Mouse (Mus musculus) stomach, postnatal 0 days (tissue): ENCODE results near the gene Fgfr2. TPM values are rescaled to one million over a fixed set of nuclear protein-coding genes. Genes with fewer than 3 reads are reported as not detected.

ENCODE experiments used
- ATAC-seq: fragments of 200-750 bp; cut with Nextera tagmentation; 2 replicates; pipeline ENCODE4 v1.8.0; 2017; ENCODE audit not compliant: low FRiP score, low TSS enrichment
- DNase-seq: peaks from one replicate; pipeline ENCODE4 v3.0.0-alpha.2; 2016; ENCODE audit warnings: low spot score
- H3K27ac ChIP-seq: fragments of 300-500 bp; sonication (generic); replicated peaks from 2 replicates; pipeline ENCODE4 v1.5.1; 2014; ENCODE audit warnings: mild to moderate bottlenecking, control low read depth
- H3K27me3 ChIP-seq: fragments of 300-500 bp; sonication (generic); 2 replicates; pipeline ENCODE4 v1.6.1; 2014; ENCODE audit warnings: low read length; ENCODE audit not compliant: control insufficient read depth, insufficient read depth
- H3K36me3 ChIP-seq: fragments of 300-500 bp; sonication (generic); 2 replicates; pipeline ENCODE4 v1.6.1; 2014; ENCODE audit warnings: low read length, mixed read lengths; ENCODE audit not compliant: control insufficient read depth, insufficient read depth
- H3K4me1 ChIP-seq: fragments of 300-500 bp; sonication (generic); replicated peaks from 2 replicates; pipeline ENCODE4 v1.6.1; 2014; ENCODE audit warnings: antibody characterized with exemption; ENCODE audit not compliant: control insufficient read depth, insufficient read depth
- H3K4me2 ChIP-seq: fragments of 300-500 bp; sonication (generic); replicated peaks from 2 replicates; pipeline ENCODE4 v1.6.1; 2014; ENCODE audit warnings: low read depth, mild to moderate bottlenecking, control low read depth, moderate library complexity
- H3K4me3 ChIP-seq: fragments of 300-500 bp; sonication (generic); 2 replicates; pipeline ENCODE4 v1.5.1; 2014; ENCODE audit warnings: low read depth, low read length, control low read depth
- H3K9ac ChIP-seq: fragments of 300-500 bp; sonication (generic); 2 replicates; pipeline ENCODE4 v1.6.1; 2014; ENCODE audit warnings: mild to moderate bottlenecking, low read length, control low read depth, mixed read lengths
- H3K9me3 ChIP-seq: fragments of 300-500 bp; sonication (generic); 2 replicates; pipeline ENCODE4 v1.6.1; 2016; ENCODE audit warnings: low read length; ENCODE audit not compliant: control insufficient read depth
- CTCF ChIP-seq: IDR thresholded peaks from 2 replicates; pipeline ENCODE4 v1.5.1; 2016; ENCODE audit warnings: antibody characterized with exemption, low read depth, mild to moderate bottlenecking, moderate library complexity
- EP300 ChIP-seq: optimal IDR thresholded peaks from 2 replicates; pipeline ENCODE3; 2016; ENCODE audit warnings: antibody characterized with exemption
- WGBS: fragments of 180-500 bp; shearing (Covaris S2); extraction: QIAGEN DNeasy Blood & Tissue Kit; methylation state at CpG from one replicate; pipeline ENCODE4 v1.1.7; 2014; 5-methylcytosine and 5-hydroxymethylcytosine counted together
- polyA plus RNA-seq: library from polyadenylated mRNA; unstranded; fragments of >200 nt; fragmentation: Nextera tagmentation; extraction: Ambion mirVana; gene quantifications from 2 replicates; pipeline ENCODE4 v1.2.1, GENCODE M21; 2015

Gene Fgfr2
- polyA plus RNA-seq, 1 experiment from 2014 or later: 60.8 TPM

GRCm38 (mm10) chr7:130629999-130630398 is 2493.2 kb downstream of the Fgfr2 start:
- Histone ChIP-seq H3K4me1 (no peaks in the 10 kb centered on the region), H3K27ac (no peak overlapping the region), H3K36me3 (no peaks in the 10 kb centered on the region), H3K9ac (no peak overlapping the region), H3K9me3 (no peaks in the 10 kb centered on the region), H3K27me3 (no peaks in the 10 kb centered on the region), H3K4me2 (no peak overlapping the region), H3K4me3 (no peak overlapping the region)
- TF ChIP-seq CTCF (no peak), EP300 (no peak)
- ATAC-seq: no peak
- DNase-seq: no peak
- 93% methylated on average over 7 of the region's 7 CpGs for WGBS

- H3K9me3 ChIP-seq: no peaks in the 10 kb centered on the region
- H3K9ac ChIP-seq: no peak overlapping the region
- TF ChIP-seq CTCF (no peak), EP300 (no peak)
- DNase-seq: no peak
- no peak overlapping the region for H3K4me3 ChIP-seq
- no peak for ATAC-seq
- no peaks in the 10 kb centered on the region for H3K4me1 ChIP-seq
- WGBS: 29% methylated on average over 1 of the region's 1 CpGs
- no peak overlapping the region for H3K27ac ChIP-seq
- H3K27me3 ChIP-seq: no peaks in the 10 kb centered on the region
- no peaks in the 10 kb centered on the region for H3K36me3 ChIP-seq
- H3K4me2 ChIP-seq: no peak overlapping the region
Observed at GRCm38 (mm10) chr7:130628601-130629000, 2494.5 kb downstream of the Fgfr2 start.

- DNase-seq (no peak), ATAC-seq (no peak)
- Histone ChIP-seq H3K4me3 (no peak overlapping the region), H3K4me2 (no peak overlapping the region), H3K27me3 (no peaks in the 10 kb centered on the region), H3K4me1 (no peaks in the 10 kb centered on the region), H3K9ac (no peak overlapping the region), H3K9me3 (no peaks in the 10 kb centered on the region), H3K36me3 (no peaks in the 10 kb centered on the region), H3K27ac (no peak overlapping the region)
- 82% methylated on average over 7 of the region's 7 CpGs for WGBS
- TF ChIP-seq CTCF (no peak), EP300 (no peak)
Observed at GRCm38 (mm10) chr7:130625361-130625760, 2497.8 kb downstream of the Fgfr2 start.

GRCm38 (mm10) chr7:130624299-130624698 is 2498.9 kb downstream of the Fgfr2 start:
- Histone ChIP-seq H3K36me3 (no peaks in the 10 kb centered on the region), H3K4me2 (no peak overlapping the region), H3K9me3 (no peaks in the 10 kb centered on the region), H3K4me3 (no peak overlapping the region), H3K27ac (0 out of 2 replicates have a peak overlapping the region, but pooled peaks have one; percentile 24), H3K27me3 (no peaks in the 10 kb centered on the region), H3K9ac (no peak overlapping the region), H3K4me1 (no peaks in the 10 kb centered on the region)
- no peak for DNase-seq
- TF ChIP-seq CTCF (no peak), EP300 (no peak)
- no peak; the same call in 1 of the 2 replicates for ATAC-seq
- WGBS: 84% methylated on average over 9 of the region's 9 CpGs

- Histone ChIP-seq H3K27ac (no peak overlapping the region), H3K27me3 (no peaks in the 10 kb centered on the region), H3K36me3 (no peaks in the 10 kb centered on the region), H3K9me3 (no peaks in the 10 kb centered on the region), H3K4me2 (no peak overlapping the region), H3K9ac (no peak overlapping the region), H3K4me1 (no peaks in the 10 kb centered on the region), H3K4me3 (no peak overlapping the region)
- 85% methylated on average over 4 of the region's 4 CpGs for WGBS
- no peak for ATAC-seq
- no peak for TF ChIP-seq EP300
- no peak for TF ChIP-seq CTCF
- no peak for DNase-seq
Observed at GRCm38 (mm10) chr7:130622359-130622758, 2500.8 kb downstream of the Fgfr2 start.

GRCm38 (mm10) chr7:130621953-130622352 is 2501.2 kb downstream of the Fgfr2 start:
- 58% methylated on average over 3 of the region's 3 CpGs for WGBS
- H3K4me1 ChIP-seq: no peaks in the 10 kb centered on the region
- DNase-seq (no peak), ATAC-seq (no peak)
- H3K9ac ChIP-seq: no peak overlapping the region
- H3K36me3 ChIP-seq: no peaks in the 10 kb centered on the region
- no peak overlapping the region for H3K4me2 ChIP-seq
- no peak overlapping the region for H3K27ac ChIP-seq
- no peak for TF ChIP-seq EP300
- TF ChIP-seq CTCF: no peak
- H3K27me3 ChIP-seq: no peaks in the 10 kb centered on the region
- no peak overlapping the region for H3K4me3 ChIP-seq
- no peaks in the 10 kb centered on the region for H3K9me3 ChIP-seq
